Mouse (Mus musculus) MEL (cell line): ENCODE results near the gene Prelid3b.

ENCODE experiments used
- CHD2 ChIP-seq: IDR thresholded peaks from 2 replicates; pipeline ENCODE4 v1.6.1; 2011; ENCODE audit warnings: low read length, improper control_type of control experiment
- CTCF ChIP-seq, 3 experiments: IDR thresholded peaks in 2 of 3; conservative IDR thresholded peaks in 1 of 3; 2 replicates each; pipeline ENCODE4 v1.5.1; 2011 to 2012; ENCODE audit warnings: low read length in 3 of 3, low read depth in 2 of 3, mild to moderate bottlenecking in 2 of 3, improper control_type of control experiment in 1 of 3, inconsistent platforms in 1 of 3, mixed read lengths in 1 of 3, moderate library complexity in 1 of 3; ENCODE audit not compliant: control insufficient read depth in 1 of 3, insufficient read depth in 1 of 3, poor library complexity in 1 of 3, severe bottlenecking in 1 of 3
- GATA1 ChIP-seq: IDR thresholded peaks from 2 replicates; pipeline ENCODE4 v1.6.1; 2011; ENCODE audit warnings: low read depth, low read length, improper control_type of control experiment
- MAX ChIP-seq: IDR thresholded peaks from 2 replicates; pipeline ENCODE4 v1.6.1; 2011; ENCODE audit warnings: low read length, improper control_type of control experiment
- MXI1 ChIP-seq: IDR thresholded peaks from 2 replicates; pipeline ENCODE4 v1.6.1; 2011; ENCODE audit warnings: mild to moderate bottlenecking, low read depth, low read length, improper control_type of control experiment
- MYB ChIP-seq: IDR thresholded peaks from 2 replicates; pipeline ENCODE4 v1.6.1; 2011; ENCODE audit warnings: mild to moderate bottlenecking, low read depth, low read length, improper control_type of control experiment
- POLR2A ChIP-seq, 2 experiments: IDR thresholded peaks; 2 replicates each; pipeline ENCODE4 v1.6.1; 2011 to 2012; ENCODE audit warnings: low read length in 2 of 2, mild to moderate bottlenecking in 2 of 2, control low read depth in 1 of 2, improper control_type of control experiment in 1 of 2, low read depth in 1 of 2, moderate library complexity in 1 of 2; ENCODE audit not compliant: control insufficient read depth in 1 of 2, insufficient read depth in 1 of 2, poor library complexity in 1 of 2
- TCF12 ChIP-seq: IDR thresholded peaks from 2 replicates; pipeline ENCODE4 v1.6.1; 2014; ENCODE audit warnings: low read depth, mild to moderate bottlenecking, inconsistent platforms, low read length, improper control_type of control experiment, moderate library complexity
- ZMIZ1 ChIP-seq: IDR thresholded peaks from 2 replicates; pipeline ENCODE4 v1.6.1; 2012; ENCODE audit warnings: low read depth, mild to moderate bottlenecking, inconsistent platforms, low read length, improper control_type of control experiment, moderate library complexity

GRCm38 (mm10) chr2:174477543-174478319 lies 4.8 kb upstream of the Prelid3b start:
- TF ChIP-seq CTCF (IDR thresholded peaks at IDR 0.05 in 2 of 3, conservative IDR thresholded peaks at IDR 0.05 in 1 of 3; ENCODE audit: control insufficient read depth in 1 of 3, insufficient read depth in 1 of 3, low read depth in 2 of 3, low read length in 3 of 3, poor library complexity in 1 of 3, severe bottlenecking in 1 of 3) = no peak
- no peak for TF ChIP-seq TCF12
- no peak for TF ChIP-seq MXI1
- no peak for TF ChIP-seq GATA1
- TF ChIP-seq CHD2 = no peak
- no peak for TF ChIP-seq ZMIZ1
- no peak for TF ChIP-seq POLR2A (IDR thresholded peaks at IDR 0.05; ENCODE audit: control insufficient read depth in 1 of 2, insufficient read depth in 1 of 2, low read depth in 1 of 2, low read length in 2 of 2, poor library complexity in 1 of 2)
- no peak for TF ChIP-seq MYB
- no peak for TF ChIP-seq MAX
